Mouse (Mus musculus) liver, postnatal 0 days (tissue): Measurements from ENCODE around the gene Clpb.

Source experiments
- CTCF ChIP-seq: sonication (generic); IDR thresholded peaks from 2 replicates; pipeline ENCODE4 v1.5.1; 2016; ENCODE audit warnings: antibody characterized with exemption, low read depth
- EP300 ChIP-seq: IDR thresholded peaks from 2 replicates; pipeline ENCODE4 v1.6.1; 2016; ENCODE audit warnings: antibody characterized with exemption, low read depth, mild to moderate bottlenecking

- TF ChIP-seq CTCF (no peak), EP300 (no peak)
Observed at GRCm38 (mm10) chr7:101837154-101837605, 173.7 kb downstream of the Clpb start.
